Mouse (Mus musculus): ENCODE data around the gene Gm47959.

DNA sequence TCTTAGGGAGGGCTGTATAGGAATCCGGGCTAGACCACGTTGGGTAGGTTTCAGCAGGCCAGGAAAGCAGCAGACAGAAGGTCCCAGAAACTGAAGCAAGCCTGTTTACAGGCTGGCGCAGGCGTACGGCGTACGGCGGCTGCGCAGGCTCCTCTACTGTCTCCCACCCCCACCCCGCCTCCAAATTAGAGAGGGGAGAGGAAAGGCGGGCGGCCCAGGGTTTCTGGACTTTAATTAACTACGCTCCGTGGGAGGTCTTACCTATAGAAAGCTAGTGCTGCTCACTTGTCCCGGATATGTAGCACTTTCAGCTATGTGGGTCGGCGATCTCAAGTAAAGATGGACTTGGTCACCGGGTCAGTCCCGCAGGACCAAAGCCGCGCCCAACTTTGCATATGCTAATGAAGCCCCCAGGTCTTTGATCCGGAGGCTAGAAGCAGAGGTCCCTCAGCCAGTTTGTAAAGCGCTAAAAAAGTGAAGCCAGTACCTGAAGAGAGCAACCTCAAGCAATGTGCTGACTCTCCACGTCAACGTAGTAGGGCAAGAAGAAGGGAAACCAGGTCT lies 37.8 kb downstream of the Gm47959 start, which contains the start of gene Slc19a3:
- TF ChIP-seq POLR2A (IDR thresholded peaks at IDR 0.05; ENCODE audit: low read depth, low read length): no peak
- no peak for TF ChIP-seq CTCF (IDR thresholded peaks at IDR 0.05; ENCODE audit: extremely low read depth, insufficient read length, insufficient replicate concordance, low read depth, low read length)

Data from small intestine, adult 2 months (tissue).